Mouse (Mus musculus) c-Kit-positive CD71-positive TER-119-positive erythroid progenitor cells, embryonic 14.5 days (primary cell): ENCODE data around the gene Gm6370.
"Not testable (repeated sequence)": the region's sequence is repeated elsewhere in the genome, so short reads cannot be mapped to it uniquely, and the experiment has no call there.

Experiments used
- DNase-seq: peaks from one replicate; pipeline ENCODE4 v3.0.0-alpha.2; 2013; ENCODE audit warnings: low spot score

Gene Gm6370

DNA sequence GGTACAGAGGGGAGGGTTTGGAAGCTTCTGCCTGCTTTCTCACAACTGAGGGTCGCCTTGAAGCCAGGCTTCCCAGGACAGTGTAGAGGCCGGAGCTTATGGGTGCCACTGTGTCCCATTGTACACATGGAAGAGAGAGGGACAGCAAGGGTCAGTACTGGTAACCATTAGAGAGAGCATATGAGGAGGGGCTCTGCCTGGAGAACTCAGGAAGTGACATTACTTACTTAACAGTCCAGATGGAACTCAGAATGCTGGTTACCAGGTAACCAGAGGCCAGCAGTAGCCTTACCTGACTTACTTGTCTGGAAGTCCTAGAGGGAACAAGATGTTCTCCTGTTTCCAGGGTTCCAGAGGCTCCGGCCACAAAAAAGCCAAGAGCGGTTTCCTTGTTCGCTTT lies at the start of gene Gm6370:
TSS of gene Gm6370 (plus strand) at position 301 of the 400 bp plus-strand sequence.
- DNase-seq, result not testable (repeated sequence)

DNA sequence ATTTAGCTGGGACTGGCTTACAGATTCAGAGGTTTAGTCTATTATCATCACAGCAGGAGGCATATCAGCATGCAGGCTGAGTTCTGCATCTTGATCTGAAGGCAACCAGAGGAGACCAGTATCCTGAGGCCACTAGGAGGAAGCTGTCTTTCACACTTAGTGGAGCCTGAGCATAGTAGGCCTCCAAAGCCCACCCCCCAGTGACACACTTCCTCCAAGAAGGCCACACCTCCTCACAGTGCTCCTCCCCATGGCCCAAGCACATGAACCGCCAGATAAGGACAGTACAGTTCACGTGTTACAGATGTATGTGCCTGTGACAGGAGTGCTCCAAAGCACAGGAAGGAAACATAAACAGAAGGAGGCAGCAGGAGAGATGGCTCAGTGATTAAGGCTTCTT lies 48.4 kb upstream of the Gm6370 start:
- no peak for DNase-seq

DNA sequence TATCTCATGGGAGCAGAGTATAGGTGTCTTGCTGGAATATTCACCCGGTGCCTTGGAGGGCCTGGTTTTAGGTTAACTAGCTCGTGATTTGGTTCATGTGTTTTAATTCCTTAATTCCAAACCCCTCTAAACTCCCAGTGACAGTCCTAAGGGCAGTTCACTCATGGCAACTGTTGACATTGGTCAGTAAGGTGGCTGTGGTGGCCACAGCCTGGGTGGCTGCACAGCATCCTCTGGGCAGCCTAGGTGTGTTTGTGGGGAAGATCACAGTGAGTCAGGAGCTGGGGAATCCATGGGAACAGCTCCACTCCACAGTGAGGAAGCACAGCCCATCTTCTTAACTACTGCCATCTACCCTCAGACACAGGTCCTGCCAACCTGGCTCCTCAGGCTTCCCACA lies 44.5 kb upstream of the Gm6370 start:
- no peak for DNase-seq

DNA sequence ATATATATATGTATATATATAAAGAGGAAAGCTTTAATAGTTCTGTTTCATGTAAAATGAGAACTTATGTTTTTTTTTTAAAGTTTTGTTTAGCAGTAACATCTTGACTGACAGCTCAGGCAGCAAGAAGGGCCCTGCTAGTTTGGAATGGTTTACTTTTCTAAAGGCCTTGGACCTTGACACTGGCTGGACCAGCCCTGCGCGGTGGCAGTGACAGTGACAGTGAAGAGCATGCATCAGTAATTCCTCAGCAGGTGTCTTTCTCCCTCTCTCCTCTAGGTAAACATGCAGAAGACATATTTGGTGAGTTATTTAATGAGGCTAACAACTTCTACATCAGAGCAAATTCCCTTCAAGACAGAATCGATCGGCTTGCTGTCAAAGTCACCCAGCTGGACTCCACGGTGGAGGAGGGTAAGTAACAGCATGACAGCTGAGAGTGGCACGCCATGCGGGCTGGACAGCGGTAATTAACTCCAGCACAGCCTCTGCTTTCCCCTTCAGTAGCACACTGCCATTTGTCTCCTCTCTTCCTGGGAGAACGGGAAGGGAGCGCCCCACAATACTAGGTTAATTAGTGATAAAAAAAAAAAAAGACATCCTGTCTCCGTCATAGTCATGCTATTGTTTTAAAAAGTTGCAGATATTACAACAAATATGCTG lies 39.4 kb upstream of the Gm6370 start:
- DNase-seq, result no peak

DNA sequence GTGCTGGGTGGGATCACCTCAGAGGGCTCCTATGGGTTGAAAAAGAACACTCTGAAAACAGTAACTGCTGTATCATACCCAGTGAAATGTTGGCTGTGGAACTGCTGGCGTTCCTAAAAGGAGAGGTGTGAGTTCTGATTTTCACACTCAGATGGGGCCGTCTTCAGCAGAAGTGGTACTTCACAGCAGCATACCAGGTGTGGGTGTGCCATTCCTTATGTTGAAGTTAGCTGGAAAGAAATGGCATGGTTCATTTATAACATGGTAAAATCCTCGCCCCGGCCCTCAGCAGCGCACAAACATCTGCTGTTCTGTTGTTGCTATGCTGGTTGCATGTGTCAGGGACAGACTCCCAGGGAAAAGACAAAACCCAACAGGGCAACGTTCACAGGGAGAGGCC lies 37.6 kb upstream of the Gm6370 start:
- no peak for DNase-seq

DNA sequence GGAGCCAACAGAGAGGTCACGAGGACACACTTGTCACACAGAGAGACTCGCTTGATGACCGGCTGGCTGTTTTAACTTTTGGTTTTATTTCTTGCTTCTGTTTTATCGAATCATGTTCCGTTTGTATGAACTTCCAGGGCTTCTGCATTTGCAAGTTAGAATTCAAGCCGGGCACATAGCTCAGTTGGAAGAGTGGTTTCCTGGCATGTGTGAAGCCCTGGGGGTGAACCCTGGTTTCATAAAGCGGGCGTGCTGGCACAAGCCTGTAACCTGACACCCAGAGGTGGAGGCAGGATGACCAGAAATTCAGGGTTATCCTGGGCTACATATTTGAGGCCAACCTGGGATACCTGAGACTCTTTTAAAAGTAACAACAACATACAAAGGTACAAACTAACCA lies 29.6 kb upstream of the Gm6370 start:
- DNase-seq, result no peak

DNA sequence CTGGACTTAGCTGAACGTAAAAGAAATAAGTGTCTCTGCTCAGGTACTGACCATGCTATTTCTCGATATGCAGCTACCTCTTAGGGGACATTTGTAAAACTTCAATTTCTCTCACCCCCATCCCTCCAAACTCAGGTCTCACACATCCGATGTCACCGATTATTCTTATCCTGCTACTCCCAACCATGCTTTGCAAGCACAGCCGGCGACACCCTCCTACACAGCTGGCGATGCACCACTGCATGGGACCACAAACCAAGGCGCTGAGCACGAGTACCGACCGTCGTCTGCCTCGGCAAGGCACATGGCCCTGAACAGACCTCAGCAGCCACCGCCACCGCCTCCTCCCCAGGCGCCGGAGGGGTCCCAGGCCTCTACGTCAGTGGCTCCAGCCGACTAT lies 24.5 kb upstream of the Gm6370 start:
- DNase-seq, result no peak

DNA sequence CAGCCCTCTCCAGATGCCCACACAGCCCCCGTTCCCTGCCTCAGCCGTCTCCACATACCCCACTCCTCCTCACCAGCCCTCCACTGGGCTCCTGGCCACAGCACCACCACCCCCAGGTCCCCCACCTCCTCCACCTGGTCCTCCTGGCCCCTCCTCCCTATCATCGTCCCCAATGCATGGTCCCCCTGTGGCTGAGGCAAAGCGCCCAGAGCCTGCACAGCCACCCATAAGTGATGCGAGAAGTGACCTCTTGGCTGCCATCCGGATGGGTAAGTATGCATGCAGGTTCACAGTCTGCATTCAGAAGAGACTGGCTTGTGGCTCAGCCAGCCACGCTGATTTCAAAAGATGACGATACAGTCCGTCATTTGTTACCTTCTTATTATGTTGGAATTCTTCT lies 22.9 kb upstream of the Gm6370 start:
- no peak for DNase-seq

DNA sequence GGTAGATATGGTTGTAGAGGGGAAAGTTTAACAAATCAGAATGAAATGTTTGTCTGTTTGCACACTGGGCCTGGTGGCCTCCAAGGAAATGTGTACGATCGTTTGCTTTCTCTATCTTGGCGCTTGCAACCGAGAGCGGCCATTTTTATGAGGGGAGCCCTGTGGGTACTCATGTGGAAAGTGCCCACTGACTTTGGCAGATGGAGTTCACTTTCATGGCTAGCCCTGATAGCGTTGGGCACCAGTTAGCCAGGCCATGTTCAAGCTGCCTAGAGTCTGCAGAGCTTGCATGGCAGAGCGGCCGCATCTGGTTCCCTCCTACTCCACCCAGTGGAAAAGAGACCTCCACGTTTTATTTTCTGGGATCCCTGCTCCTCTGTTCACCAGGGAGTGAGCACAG lies 20.3 kb upstream of the Gm6370 start:
- no peak for DNase-seq

DNA sequence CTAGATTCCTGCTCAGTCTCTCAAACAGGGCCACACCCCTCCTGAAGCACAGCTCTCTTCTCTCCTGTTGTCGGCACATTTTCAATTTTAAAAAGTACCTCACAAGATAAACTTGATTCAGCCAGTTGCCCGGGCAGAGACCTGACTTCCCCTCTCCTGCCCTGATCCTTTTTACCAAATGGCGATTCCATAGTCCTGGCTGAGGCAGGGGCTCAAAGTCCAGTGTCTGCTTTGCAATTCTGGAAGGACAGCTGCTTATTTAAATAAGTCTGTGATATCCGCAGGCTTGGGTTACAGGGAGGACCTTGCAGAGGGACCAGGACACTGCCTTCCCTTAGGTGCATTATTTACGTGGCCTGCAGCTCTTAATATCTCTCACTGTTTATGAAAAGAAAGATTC lies 19.9 kb upstream of the Gm6370 start:
- DNase-seq, result no peak

DNA sequence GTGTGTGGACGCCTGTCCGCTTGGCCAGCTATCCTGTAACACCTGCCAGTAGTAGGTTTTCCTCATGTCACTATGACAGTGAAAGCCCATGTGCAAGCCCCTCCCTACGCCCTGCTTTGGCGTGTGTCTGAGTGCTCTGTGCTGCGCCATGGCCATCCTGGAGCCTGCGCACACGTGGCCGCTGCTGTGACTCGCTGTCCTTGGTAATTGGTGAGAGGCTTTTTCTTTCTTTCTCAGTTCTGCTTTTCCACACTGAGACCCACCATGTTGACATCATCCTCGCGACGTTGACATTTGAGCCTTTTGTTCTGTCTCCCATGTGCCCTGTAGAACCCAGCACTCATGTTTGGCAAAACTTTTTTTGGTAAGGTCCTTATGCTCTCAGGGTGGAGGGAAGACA lies 19.3 kb upstream of the Gm6370 start:
- no peak for DNase-seq

DNA sequence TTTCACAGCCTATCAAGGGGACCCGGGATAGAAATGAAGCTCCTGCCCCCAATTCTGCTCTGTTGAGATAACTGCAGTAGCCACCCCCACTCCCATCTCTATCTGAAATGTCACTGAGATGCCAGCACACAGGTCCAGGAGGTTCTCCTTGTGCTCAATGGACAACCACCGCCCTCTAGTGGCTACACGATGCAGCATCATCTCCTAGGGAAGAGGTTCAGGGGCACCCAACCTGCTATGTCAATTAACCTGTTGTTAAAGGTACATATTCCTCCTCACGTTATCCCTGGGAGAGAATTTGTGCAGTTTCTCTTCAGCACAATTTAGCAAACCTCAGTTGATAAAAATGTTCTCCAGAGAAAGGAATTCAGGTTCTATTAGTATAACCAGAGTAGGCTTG lies 11.6 kb upstream of the Gm6370 start:
- DNase-seq, result peak; percentile 44

DNA sequence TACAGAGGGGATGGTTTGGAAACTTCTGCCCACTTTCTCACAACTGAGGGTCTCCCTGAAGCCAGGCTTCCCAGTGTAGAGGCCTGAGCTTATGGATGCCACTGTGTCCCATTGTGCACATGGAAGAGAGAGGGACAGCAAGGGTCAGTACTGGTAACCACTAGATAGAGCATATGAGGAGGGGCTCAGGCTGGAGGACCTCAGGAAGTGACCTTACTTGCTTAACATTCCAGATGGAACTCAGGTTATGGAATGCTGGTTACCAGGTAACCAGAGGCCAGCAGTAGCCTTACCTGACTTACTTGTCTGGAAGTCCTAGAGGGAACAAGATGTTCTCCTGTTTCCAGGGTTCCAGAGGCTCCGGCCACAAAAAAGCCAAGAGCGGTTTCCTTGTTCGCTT lies 9.5 kb upstream of the Gm6370 start, which contains the start of gene Gm6408:
TSS of gene Gm6408 (plus strand) at position 301 of the 400 bp plus-strand sequence.
- not testable (repeated sequence) for DNase-seq

DNA sequence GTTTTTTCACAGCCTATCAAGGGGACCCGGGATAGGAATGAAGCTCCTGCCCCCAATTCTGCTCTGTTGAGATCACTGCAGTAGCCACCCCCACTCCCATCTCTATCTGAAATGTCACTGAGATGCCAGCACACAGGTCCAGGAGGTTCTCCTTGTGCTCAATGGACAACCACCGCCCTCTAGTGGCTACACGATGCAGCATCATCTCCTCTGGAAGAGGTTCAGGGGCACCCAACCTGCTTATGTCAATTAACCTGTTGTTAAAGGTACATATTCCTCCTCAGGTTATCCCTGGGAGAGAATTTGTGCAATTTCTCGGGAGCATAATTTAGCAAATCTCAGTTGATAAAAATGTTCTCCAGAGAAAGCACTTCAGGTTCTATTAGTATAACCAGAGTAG lies 2.2 kb upstream of the Gm6370 start:
- DNase-seq, result peak; percentile 7

DNA sequence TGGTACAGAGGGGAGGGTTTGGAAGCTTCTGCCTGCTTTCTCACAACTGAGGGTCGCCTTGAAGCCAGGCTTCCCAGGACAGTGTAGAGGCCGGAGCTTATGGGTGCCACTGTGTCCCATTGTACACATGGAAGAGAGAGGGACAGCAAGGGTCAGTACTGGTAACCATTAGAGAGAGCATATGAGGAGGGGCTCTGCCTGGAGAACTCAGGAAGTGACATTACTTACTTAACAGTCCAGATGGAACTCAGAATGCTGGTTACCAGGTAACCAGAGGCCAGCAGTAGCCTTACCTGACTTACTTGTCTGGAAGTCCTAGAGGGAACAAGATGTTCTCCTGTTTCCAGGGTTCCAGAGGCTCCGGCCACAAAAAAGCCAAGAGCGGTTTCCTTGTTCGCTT lies 10.9 kb downstream of the Gm6370 start, which contains the start of gene 4930449I24Rik:
TSS of gene 4930449I24Rik (plus strand) at position 301 of the 400 bp plus-strand sequence.
- DNase-seq, result not testable (repeated sequence)

DNA sequence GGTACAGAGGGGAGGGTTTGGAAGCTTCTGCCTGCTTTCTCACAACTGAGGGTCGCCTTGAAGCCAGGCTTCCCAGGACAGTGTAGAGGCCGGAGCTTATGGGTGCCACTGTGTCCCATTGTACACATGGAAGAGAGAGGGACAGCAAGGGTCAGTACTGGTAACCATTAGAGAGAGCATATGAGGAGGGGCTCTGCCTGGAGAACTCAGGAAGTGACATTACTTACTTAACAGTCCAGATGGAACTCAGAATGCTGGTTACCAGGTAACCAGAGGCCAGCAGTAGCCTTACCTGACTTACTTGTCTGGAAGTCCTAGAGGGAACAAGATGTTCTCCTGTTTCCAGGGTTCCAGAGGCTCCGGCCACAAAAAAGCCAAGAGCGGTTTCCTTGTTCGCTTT lies 22.7 kb downstream of the Gm6370 start, which contains the start of gene Gm3402:
TSS of gene Gm3402 (plus strand) at position 301 of the 400 bp plus-strand sequence.
- not testable (repeated sequence) for DNase-seq

DNA sequence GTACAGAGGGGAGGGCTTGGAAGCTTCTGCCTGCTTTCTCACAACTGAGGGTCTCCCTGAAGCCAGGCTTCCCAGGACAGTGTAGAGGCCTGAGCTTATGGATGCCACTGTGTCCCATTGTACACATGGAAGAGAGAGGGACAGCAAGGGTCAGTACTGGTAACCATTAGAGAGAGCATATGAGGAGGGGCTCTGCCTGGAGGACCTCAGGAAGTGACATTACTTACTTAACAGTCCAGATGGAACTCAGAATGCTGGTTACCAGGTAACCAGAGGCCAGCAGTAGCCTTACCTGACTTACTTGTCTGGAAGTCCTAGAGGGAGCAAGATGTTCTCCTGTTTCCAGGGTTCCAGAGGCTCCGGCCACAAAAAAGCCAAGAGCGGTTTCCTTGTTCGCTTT lies 34.3 kb downstream of the Gm6370 start, which contains the start of gene Gm3404:
TSS of gene Gm3404 (plus strand) at position 301 of the 400 bp plus-strand sequence.
- not testable (repeated sequence) for DNase-seq

DNA sequence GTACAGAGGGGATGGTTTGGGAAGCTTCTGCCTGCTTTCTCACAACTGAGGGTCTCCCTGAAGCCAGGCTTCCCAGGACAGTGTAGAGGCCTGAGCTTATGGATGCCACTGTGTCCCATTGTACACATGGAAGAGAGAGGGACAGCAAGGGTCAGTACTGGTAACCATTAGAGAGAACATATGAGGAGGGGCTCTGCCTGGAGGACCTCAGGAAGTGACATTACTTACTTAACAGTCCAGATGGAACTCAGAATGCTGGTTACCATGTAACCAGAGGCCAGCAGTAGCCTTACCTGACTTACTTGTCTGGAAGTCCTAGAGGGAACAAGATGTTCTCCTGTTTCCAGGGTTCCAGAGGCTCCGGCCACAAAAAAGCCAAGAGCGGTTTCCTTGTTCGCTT lies 46.2 kb downstream of the Gm6370 start, which contains the start of gene Gm3409:
TSS of gene Gm3409 (plus strand) at position 301 of the 400 bp plus-strand sequence.
- not testable (repeated sequence) for DNase-seq
